Mouse (Mus musculus) brain, embryonic 14.5 days (tissue): ENCODE data around the gene Camta1.

ENCODE experiments used
- CTCF ChIP-seq: fragments of 200-500 bp; IDR thresholded peaks from 2 replicates; pipeline ENCODE4 v1.5.1; 2012; ENCODE audit warnings: inconsistent platforms, mild to moderate bottlenecking, moderate library complexity, borderline replicate concordance; ENCODE audit not compliant: insufficient read depth, insufficient read length; ENCODE audit errors: extremely low read depth
- POLR2A ChIP-seq: fragments of 200-500 bp; IDR thresholded peaks from 2 replicates; pipeline ENCODE4 v1.6.1; 2012; ENCODE audit warnings: mild to moderate bottlenecking, inconsistent platforms, borderline replicate concordance; ENCODE audit not compliant: poor library complexity, insufficient read depth, insufficient read length, severe bottlenecking; ENCODE audit errors: extremely low read depth

DNA sequence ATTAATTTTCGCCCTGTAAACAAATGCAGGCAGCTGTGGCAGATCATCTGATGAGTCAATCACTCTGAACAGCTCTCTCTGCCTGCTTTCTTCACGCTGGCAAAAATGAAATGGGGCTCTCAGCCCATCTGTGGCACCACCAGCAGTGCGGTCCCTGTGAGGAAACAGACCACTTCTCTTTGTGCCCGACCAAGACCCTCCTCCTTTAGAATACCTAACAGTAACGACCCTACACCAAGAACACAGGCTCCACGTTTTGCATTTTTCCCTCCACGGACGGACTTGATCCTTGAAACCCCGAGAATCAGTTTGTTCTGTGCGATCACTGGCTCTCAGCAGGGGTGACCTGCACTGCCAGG lies 322.5 kb downstream of the Camta1 start:
- no peak for TF ChIP-seq POLR2A
- TF ChIP-seq CTCF: no peak
